Mouse (Mus musculus): ENCODE results near the gene Spsb4.

- TF ChIP-seq TAL1 (IDR thresholded peaks at IDR 0.05; ENCODE audit: low read length), result no peak
- no peak for TF ChIP-seq GATA1 (IDR thresholded peaks at IDR 0.05; ENCODE audit: low read length)
These were observed 55.9 kb downstream of the Spsb4 start for GRCm38 (mm10) chr9:96962714-96963113.

All from erythroblast, embryonic 14.5 days (primary cell).